Mouse (Mus musculus): ENCODE measurements around the gene Fosl1. TPM values are rescaled to one million over a fixed set of nuclear protein-coding genes. Genes with fewer than 3 reads are reported as not detected.
A peak's percentile ranks its signal among the peaks of the same experiment; 100 is the strongest.
"Not testable (repeated sequence)": the region's sequence is repeated elsewhere in the genome, so short reads cannot be mapped to it uniquely, and the experiment has no call there.

The Fosl1 gene
- total RNA-seq (2021): under 1 TPM; 0.17 to 0.34 TPM
- long read RNA-seq, experiment 1, partial matches to known transcripts: 0 of 1 reads
- long read RNA-seq, experiment 1, other reads (novel, unspliced or antisense): 1 of 1 reads
- long read RNA-seq, experiment 2: 0 reads

DNA sequence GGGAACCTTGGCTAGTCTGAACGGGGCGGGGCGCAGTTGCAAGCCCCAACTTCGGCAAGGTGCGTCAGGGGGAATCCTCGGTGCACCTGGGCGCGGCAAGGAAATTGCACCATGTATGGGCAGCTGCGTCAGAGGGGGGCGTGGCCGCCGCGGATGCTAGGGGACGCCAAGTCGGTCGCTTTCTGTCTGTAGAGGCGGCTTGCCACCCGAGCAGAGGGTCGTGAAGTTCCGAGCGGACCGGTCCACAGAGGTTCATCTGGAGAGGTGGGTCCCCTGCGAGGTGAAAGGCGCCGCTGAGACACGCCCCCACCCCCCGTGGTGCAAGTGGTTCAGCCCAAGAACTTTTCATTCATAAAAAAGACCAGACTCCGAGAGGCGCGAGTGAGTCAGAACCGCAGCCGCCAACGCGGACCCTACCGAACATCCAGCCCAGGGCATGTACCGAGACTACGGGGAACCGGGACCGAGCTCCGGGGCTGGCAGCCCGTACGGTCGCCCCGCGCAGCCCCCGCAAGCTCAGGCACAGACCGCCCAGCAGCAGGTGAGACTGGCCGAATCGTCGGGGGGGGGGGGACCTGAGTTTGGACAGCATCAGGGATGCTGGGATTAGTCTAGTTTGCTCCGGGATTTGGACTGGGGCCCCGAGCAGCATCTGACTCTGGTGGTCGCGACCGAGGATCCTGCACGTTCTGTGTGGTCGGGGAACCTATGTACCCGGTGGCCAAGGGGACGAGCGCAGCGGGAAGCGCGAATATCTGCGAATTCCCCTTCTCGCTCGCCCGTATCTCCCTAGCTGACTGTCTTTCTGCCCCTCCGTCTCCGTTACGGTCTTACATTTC, at the start of gene Fosl1:
Gene Fosl1 (plus strand): TSS at position 33 of the 839 bp plus-strand sequence.
- peak; percentile 45 for DNase-seq (ENCODE audit: low spot score)

DNA sequence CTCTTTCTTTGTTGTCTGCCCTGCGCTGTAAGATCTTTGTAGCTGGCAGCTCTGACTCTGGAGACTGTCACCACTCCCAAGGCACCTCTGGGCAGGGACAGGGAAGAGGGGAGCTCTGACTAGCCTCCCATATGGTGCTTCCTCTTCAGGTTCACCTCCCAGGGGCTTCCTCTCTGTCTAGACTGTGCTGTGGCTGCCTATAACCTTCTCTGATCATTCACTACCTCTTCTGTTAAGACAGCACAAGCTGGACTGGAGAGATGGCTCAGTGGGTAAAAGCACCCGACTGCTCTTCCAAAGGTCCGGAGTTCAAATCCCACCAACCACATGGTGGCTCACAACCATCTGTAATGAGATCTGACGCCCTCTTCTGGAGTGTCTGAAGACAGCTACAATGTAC, 46.3 kb upstream of the Fosl1 start:
- DNase-seq (ENCODE audit: low spot score): not testable (repeated sequence)

DNA sequence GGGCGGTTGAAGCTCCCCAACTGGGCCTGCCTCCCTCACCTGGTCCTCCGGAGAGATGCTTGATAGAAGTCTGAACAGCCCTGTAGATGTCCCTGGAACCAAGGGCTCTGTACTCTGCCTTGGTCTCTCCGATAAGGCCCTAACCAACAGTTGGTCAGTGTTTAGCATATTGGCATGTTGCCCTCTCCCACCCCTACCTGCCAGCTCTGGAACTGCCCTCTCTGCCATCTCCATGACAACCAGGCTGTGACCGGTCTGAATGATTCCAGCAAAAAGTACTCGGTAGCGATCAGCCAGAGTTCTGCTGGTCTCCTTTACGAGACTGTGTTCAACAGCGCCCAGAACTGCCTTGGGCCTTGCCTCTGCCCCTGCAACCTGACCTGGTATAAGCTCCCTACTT, 45.1 kb upstream of the Fosl1 start, which contains the start of gene Tsga10ip:
Gene Tsga10ip (minus strand): TSS at position 234 of the 400 bp plus-strand sequence.
- no peak for DNase-seq (ENCODE audit: low spot score)

DNA sequence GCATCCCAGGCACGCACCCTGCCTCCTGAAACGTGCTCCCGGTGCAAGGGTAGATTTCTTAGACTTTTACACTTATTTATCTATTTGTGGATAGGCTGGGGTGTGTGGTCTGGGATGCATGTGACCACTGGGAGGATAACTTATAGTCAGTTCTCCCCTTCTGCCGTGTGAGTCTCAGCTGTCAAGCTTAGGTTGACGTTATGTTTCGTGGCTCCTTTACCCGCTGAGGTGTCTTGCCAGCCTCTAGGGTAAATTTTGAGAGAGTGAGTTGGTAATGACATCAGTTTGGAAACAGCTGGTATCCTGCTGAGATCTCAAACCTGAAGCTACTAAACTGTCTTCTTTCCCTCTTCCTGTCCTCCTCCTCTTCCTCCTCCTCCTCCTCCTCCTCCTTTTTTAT, 41.4 kb upstream of the Fosl1 start:
- DNase-seq (ENCODE audit: low spot score): no peak

DNA sequence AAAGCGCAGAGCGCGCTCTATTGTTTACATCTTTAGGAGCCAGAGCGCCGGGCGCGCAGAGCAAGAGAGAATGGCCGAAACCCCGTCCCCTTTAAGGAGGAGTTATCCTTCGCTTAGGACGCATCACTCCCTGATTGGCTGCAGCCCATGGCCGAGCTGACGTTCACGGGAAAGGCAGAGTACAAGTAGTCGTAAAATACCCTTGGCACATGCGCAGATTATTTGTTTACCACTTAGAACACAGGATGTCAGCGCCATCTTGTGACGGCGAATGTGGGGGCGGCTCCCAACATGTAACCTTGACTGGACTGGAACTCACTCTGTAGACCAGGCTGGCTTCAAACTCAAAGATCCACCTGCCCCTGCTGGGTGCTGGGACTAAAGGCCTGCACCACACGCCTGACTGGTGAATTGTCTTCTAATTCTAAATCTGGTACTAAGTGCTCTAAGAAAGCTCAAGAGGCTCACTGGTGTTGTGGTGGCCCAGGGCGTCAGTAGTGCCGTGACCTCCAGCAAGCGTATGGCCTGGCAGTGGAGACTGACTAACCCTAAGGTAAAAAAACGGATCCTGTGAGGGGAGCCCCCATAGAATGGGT, 40.7 kb upstream of the Fosl1 start:
- DNase-seq (ENCODE audit: low spot score): peak; percentile 50

DNA sequence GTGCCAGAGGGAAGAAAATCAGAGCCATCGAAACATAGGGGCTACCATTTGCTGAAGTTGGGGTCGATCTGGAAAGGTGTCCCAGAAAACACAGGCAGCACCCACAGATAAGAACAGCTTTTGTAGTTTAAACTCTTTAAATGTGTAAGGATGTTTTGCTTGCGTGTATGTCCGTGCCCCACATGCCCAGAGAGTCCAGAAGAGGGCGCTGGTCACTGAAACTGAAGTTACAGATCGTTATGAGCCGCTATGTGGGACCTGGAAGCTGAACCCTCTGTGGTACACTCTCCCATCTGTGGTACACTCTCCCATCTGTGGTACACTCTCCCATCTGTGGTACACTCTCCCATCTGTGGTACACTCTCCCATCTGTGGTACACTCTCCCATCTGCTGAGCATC, 40.2 kb upstream of the Fosl1 start:
- DNase-seq (ENCODE audit: low spot score): peak; percentile 81

DNA sequence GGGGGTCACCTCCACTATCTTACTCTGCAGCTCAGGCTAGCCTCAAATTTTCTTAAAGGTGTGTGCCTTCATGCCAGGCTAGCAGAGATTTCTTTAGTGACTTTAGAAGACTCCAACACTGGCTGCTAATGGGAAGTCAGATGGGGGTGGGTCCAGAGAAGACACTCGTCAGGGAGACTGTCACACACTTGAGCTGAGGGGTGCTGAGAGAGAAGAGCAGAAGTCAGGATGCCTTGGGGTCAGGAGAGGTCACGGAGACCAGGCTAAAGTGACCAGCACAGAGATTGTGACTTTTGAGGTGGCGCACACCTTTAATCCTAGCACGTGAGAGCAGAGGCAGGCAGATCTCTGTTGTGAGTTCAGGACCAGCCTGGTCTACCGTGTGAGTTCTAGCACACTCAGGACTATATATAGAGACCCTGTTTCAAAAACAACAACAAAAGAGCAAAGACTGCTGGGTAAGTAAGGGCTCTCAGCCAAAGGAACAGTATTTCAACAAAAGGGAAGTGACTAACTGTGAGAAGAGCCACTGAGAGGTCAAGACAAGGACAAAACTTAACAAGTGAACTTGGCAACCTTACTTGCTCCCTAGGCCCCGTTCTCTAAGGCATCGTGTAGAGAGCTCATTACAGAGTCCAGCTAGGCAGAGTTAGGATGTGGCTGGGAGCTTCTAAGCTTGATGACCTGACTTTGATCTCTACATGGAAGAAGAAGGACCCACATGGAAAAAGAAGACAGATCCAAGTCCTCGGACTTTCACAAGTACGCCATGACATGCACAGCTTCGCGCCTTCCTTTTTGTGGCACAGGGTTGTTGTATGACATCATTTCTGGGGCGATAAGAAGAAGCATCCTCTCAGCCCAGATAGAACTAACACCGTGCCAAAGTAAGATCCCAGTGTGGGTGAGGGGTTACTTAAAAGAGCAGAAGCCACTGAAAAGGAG, 39.0 kb upstream of the Fosl1 start:
- peak; percentile 34 for DNase-seq (ENCODE audit: low spot score)

DNA sequence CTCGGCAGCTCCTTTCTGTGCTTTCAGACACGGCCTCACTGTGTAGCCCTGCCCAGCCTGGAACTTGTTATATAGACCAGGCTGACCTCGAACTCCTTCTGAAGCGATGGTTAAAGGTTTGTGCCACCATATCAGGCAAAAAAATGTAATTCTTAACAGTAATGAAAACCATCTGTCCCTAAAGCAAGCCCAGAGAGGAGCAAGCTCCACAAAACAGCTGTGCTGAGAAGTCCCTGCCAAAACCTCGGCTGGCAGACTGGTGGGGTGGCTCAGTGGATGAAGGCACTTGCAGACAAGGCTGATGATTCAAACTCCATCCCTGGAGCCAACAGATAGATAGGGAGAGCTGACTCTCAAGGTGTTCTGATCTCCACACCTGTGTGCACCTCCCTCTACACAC, 38.3 kb upstream of the Fosl1 start:
- DNase-seq (ENCODE audit: low spot score): no peak

DNA sequence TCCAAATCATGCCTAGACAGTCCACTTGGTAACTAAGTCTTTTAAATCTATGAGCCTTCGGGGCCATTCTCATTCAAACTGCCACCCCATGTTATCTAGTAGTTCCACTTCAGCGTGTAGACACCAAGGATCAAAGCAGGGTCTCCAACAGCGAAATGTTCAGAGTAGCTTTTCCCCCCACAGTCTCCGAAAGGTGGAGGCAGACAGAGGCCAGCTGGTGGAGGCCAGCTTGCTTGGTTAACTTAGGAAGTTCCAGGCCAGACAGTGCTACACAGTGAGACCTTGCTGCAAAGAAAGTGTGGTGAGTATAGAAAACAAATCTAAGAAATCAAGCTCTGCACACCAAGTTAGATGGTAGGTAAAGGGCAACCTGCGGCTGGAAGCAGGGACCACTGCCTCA, 36.7 kb upstream of the Fosl1 start:
- DNase-seq (ENCODE audit: low spot score): no peak

DNA sequence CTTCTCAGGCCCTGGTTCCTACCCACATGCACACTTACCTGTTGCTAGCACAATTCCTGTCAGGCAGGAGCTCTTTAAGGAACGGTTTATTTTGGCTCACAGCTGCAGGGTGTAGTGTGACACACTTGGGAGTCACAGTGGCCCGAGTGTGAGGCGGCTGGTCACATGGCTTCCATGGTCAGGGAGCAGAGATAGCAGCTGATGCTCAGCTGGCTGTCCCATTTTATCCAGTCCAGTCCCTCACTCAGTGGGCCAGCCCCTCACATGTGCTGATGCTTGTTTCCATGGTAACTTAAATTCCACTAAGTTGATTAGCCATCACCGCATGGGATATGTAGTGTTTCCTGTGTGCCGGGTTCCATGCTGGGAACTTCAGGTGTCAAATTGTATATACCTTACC, 35.4 kb upstream of the Fosl1 start:
- DNase-seq (ENCODE audit: low spot score): peak; percentile 78

DNA sequence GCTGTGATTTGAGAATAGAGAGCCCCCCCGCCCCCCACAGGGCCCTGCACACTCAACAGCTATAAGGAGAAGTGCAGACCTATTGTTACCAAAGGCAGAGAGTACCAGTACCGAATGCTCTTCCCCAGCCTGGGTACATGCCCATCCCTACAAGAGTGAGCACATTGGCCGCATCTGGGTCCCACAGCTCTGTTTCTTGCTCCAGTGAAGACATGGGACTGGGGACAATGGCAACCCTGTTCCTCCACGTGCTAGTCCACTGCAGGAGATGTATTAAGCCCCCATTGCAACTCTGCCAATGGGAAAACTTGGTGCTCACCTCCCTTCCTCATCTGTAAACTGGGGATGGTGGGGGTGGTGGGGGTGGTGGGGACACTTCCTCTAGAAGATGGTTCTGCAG, 33.5 kb upstream of the Fosl1 start:
- DNase-seq (ENCODE audit: low spot score): no peak

DNA sequence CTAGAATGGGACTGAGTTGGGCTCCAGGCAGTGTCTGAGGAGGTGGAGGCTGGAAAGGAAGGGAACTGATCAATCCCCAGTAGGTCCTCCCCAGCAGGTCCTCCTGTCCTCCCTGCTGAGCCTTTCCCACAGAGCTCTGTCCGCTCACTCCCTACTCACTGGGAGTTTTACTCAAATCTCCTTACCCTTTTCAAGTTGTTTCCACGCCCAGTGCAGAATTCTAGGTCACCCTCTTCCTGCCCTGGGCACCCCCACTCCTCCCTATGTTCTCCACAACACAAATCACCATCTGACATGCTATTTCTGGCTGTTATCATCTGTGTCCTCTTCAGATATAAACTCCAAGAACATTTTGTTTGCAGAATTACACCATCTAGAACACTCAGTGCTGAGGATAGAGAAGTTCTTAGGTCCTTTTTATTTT, 32.8 kb upstream of the Fosl1 start:
- DNase-seq (ENCODE audit: low spot score): peak; percentile 80

DNA sequence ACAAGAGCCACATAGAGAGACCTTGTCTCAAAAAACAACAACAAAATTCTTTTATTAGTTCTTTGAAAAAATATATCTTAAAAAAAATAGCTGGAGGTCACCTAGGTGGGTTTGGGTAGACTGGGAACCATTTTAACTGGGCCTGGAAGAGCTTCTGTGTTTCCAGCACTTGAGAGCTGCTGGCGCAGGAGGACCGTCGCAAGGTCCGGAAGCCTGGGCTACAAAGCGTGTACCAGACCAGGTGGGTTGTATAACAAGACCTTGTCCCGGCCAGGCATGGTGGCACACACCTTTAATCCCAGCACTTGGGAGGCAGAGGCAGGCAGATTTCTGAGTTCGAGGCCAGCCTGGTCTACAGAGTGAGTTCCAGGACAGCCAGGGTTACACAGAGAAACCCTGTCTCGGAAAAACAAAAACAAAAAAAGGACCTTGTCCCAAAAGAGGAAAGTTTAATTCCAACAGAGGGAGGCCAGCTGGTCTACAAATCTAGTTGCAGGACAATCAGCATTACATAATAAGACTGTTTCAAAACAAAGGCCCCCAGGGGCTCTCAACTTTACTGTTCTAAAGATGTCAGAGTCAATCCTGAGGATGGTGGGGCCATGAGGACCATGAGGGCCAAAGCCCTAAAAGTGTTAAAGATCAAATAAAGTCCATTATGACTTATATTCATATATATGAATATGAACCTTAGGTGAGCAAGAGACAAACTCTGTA, 28.4 kb upstream of the Fosl1 start:
- peak; percentile 43 for DNase-seq (ENCODE audit: low spot score)

DNA sequence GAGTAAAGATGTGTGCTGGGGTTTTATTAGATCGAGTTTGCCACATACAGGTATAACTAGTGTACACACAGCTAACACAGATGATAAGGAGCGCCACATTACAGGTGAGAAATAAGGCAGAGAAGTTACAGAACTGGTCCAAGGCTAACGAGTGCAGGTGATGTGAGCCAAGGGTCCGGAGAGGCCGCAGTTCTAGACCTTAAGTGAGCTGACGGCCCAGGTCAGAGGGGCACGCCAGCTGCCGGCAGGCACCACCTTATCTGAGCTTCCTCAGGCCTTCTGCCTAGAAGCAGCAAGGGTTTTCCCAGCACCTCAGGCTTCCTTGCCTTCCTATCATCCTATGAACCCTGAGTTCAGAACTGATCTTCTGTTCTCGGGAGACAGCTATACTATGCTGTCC, 27.7 kb upstream of the Fosl1 start:
- no peak for DNase-seq (ENCODE audit: low spot score)

DNA sequence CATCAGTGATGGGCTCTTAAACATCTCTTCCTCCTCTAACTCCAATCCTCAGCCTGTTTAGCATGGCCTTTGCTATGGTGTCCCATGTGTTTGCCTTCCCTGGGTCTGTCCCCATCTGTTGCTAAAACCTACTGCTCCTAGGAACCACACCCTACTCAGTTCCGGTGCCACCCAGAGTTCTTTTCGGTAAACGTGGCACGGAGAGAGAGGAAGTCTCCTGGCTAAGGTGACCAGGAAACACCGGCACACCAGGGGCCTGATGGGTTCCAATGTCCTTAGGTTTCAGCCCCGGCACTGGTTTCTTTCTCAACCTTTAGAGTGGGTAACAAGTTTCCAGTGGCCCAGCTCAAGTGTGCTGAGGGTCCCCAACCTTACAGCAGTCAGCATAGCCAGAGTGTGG, 26.8 kb upstream of the Fosl1 start:
- DNase-seq (ENCODE audit: low spot score): no peak

DNA sequence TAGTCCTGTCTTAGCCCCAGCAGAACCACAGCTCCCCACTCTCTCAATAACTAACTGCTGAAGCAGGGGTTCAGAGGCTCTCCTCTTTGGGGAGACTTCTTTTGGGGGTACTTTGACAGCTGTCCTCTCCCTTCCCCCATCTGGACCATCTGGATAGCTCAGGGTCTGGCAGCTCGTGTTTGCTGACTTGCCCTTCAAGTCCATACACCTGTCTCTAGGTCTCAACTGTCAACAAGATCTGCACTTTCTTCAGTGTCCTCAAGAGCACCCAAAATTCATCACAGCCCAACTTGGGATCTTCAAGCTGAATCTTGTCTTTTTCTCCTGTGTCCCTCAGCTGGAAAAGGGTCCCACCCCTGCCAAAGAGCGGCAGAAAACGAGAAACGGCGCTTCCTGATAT, 25.6 kb upstream of the Fosl1 start:
- peak; percentile 47 for DNase-seq (ENCODE audit: low spot score)

DNA sequence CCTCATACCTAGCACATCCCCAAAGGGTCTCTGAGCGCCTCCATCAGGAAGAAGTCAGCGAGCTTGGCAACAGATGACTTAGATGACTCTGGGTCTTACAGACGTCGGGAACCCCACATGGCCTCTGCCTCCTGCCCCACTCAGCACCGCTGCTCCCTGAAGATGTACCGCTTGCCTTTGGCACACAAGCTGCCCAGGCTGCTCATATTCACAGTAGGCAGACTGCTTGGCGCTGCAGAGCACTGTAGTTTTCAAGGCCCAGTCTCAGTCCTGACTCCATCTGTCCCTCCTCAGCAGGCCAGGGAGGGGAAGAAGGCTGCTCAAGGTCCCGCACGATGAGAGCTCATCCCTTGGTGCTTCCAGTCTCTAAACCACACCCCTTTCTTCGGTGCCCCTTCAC, 25.1 kb upstream of the Fosl1 start:
- peak; percentile 43 for DNase-seq (ENCODE audit: low spot score)

DNA sequence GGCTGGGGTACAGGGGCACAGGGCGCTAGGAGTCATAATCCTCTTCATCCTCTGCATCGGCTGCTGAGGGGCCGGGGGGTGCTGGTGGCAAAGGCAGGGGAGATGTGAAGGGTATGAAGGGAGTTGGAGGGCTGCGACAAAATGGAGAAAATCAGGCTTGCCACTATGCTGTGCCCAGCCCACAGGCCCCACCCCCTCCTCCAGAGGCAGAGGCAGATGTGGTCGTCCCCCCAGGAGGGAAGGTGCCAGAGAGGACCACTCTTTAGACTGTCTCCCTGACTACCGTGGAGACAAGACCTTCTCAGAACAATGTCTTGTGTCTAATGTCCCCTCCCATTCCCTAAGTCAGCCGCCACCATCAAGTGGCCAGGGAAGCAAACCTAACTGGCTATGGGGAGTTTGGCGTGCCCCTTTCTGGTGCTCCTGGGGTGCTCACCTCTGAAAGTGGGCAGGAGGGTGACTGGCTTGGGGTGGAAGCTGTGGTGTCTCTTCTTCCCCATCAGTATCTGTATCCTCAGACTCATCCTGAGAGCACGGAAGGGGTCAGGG, 24.4 kb upstream of the Fosl1 start:
- DNase-seq (ENCODE audit: low spot score): no peak

DNA sequence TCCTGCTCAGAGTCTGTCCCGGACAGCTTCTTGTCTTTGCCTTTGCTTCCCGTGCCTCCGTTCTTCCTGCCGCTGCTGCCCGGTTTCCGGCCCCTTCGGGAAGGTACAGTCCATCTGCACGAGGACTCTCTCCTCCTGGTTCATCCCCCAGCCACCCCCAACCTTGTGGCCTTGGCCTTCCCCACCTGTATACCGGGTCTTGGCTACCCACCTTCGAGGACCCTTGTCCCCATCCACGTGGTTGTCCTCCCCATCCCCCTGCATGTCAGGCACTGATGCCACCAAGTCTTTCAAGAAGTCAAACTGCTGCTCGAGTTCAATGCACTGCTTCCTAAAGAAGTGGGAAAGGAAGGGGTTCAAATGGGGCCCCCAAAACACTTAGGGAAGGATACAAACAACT, 23.8 kb upstream of the Fosl1 start:
- no peak for DNase-seq (ENCODE audit: low spot score)

DNA sequence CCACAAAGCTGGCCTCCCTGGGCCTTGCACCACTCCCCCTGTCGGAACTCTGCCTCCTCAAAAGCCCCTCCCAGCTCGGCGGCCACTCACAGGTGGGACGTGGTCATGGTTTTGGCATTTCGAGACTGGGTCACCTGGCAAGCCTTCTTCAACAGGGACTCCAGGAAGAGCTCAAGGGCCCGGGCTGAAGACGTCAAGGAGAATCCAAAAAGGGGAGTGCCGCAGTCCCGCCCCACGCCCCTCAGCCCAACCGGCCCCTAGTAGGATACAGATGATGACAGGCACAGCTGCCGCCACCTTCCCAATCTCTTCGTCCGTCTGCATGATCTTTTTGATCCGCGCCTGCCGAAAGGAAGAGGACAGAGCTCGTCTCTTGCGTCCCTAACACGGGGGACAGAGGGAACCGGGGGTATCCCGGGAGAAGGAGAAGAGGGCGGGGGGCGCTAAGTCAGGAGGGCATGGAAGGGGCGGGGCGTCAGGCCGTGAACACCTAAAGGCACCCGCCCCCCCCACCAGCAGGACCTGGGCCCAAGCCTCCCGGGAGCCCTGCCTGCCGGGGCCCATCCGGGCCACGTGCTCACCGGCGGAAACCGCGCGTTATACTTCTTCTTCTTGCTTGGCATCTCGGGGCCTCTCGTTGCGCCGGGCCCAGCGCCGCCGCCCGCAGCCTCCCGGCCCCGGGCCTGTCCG, 23.1 kb upstream of the Fosl1 start:
- DNase-seq (ENCODE audit: low spot score): peak; percentile 78

All from gastrocnemius, adult 18-20 months (tissue).